In the genomic region with DNA sequence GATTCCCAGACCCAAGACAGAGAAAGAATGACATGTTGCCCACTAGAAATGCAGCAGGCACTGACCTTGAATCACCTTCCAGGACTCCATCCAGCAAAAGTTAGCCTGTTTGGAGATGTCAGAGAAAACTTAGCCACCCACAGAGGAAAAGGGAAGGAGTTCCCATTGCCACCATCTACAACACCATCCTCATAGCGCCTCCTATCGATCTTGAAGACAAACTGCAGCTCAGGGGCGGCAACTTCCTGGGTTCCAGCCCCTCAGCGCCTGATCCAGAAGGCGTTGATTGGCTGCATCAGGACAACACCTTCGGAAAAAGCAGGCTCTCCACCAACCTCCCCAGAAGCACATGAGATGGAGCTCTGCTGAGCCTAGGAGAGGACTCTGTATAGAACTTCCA, we compare ENCODE assay signal across 9 mouse cellular contexts. TPM values are rescaled to one million over a fixed set of nuclear protein-coding genes. Genes with fewer than 3 reads are reported as not detected.
DNase-seq lines count a peak whose midpoint lies in the region; ATAC-seq and TF ChIP-seq lines count a peak whose summit lies in the region.
"Had no signal": no experiment of that assay in that cellular context is flagged by ENCODE, and none has a peak within 500 bp of the region (broad histone marks: within the 10 kb centered on the region; RNA-seq: fewer than 3 reads in every experiment).

No protein-coding gene starts in this region.

- no peaks in the 10 kb centered on the region for H3K27me3 ChIP-seq in testis, adult 2 months (ENCODE audit: control insufficient read depth, insufficient read depth, low read length)

- intact Hi-C loops in heart, postnatal 36 days (cut with DNase I) = loop anchor here (2.0 to 5.0 kb wide), 2 partner anchors 76 to 358 kb away; no protein-coding TSS in a partner anchor

- peaks cover 5% of the 10 kb centered on the region for H3K4me1 ChIP-seq in testis, adult 2 months (ENCODE audit: control insufficient read depth, insufficient read depth, low read length)

- peak; percentile 66; the same call in 1 of the 2 replicates for TF ChIP-seq CTCF in testis, adult 2 months (IDR thresholded peaks at IDR 0.05; ENCODE audit: control insufficient read depth, insufficient read depth, insufficient replicate concordance, low read depth, low read length)

- H3K27ac ChIP-seq in testis, adult 2 months (ENCODE audit: control insufficient read depth, insufficient read depth, low read depth, low read length) = no peak overlapping the region

- ATAC-seq in monocyte, adult 5-6 weeks (replicated peaks; ENCODE audit: insufficient number of reproducible peaks, low FRiP score, low TSS enrichment, poor library complexity, severe bottlenecking) = no peak

- peak; percentile 61 for DNase-seq in adrenal gland, postnatal 10 days
- no peak for DNase-seq in adrenal gland, adult 18-20 months (ENCODE audit: low spot score in 2 of 2)
- no peak for DNase-seq in testis, postnatal 10 days (ENCODE audit: low spot score)
- peak; percentile 58 to 59 for DNase-seq in heart, postnatal 36 days
- peak; percentile 59 to 65 for DNase-seq in lung, adult 18-20 months
- DNase-seq in testis, postnatal 14 days (ENCODE audit: low spot score) = peak; percentile 64

- TF ChIP-seq POLR2A in testis, adult 2 months (IDR thresholded peaks at IDR 0.05; ENCODE audit: control insufficient read depth, low read depth, low read length) = no peak

- no peak overlapping the region for H3K4me3 ChIP-seq in testis, adult 2 months (ENCODE audit: control insufficient read depth, low read depth, low read length)
- H3K4me3 ChIP-seq: erythroblast, embryonic 14.5 days had no signal

- H3K36me3 ChIP-seq in testis, adult 2 months (ENCODE audit: control insufficient read depth, insufficient read depth, low read length) = no peaks in the 10 kb centered on the region

RNA-seq across cellular contexts. Expression of a gene that starts 1.5 kb away (rescaled TPM):
- total RNA-seq in adrenal gland, postnatal 10 days (2021) = 1 to 10 TPM; 6.4 to 7.0 TPM
- total RNA-seq in adrenal gland, adult 18-20 months (2021) = 1 to 10 TPM; 4.0 to 5.8 TPM
- 0.58 and 0.87 TPM in 2 replicates for polyA plus RNA-seq in testis, adult 2 months (2012; rRNA removed)
- 1 to 10 TPM; 5.5 to 7.0 TPM for total RNA-seq in heart, postnatal 36 days (2021)
- not detected in 3 replicates for total RNA-seq in monocyte, adult 5-6 weeks (2017)
- polyA plus RNA-seq: erythroblast, embryonic 14.5 days had no signal

RNA-seq across cellular contexts. Expression of a gene that starts 21.6 kb away (rescaled TPM):
- 1 to 10 TPM in 1 of 2 experiments, under 1 TPM in 1; 0.96 to 1.2 TPM for total RNA-seq in adrenal gland, postnatal 10 days (2021)
- total RNA-seq in adrenal gland, adult 18-20 months (2021) = under 1 TPM; 0.16 to 0.23 TPM
- polyA plus RNA-seq in testis, adult 2 months (2012; rRNA removed) = 0.28 and 0.29 TPM in 2 replicates
- total RNA-seq in heart, postnatal 36 days (2021) = 1 to 10 TPM; 3.2 to 4.0 TPM
- 0.32 TPM in 1 of 3 replicates, not detected in the others for total RNA-seq in monocyte, adult 5-6 weeks (2017)
- polyA plus RNA-seq: erythroblast, embryonic 14.5 days had no signal

Comparison
In these comparisons a context has a peak if more than half of its experiments do, and no peak if none do; other contexts are left out.
1. DNase-seq: peak in adrenal gland, postnatal 10 days (single experiment), heart, postnatal 36 days (2 of 2), lung, adult 18-20 months (2 of 2) and testis, postnatal 14 days (single experiment); none in adrenal gland, adult 18-20 months (0 of 2) and testis, postnatal 10 days (single experiment).